Mouse (Mus musculus) liver, adult 2 months (tissue): Measurements from ENCODE around the gene Mbnl2.

Experiments
- CTCF ChIP-seq: fragments of 200-500 bp; IDR thresholded peaks from 2 replicates; pipeline ENCODE4 v1.5.1; 2011; ENCODE audit warnings: low read depth, low read length, control low read depth
- POLR2A ChIP-seq: fragments of 200-500 bp; IDR thresholded peaks from 2 replicates; pipeline ENCODE4 v1.6.1; 2011; ENCODE audit warnings: low read length, control low read depth; ENCODE audit not compliant: insufficient read depth; ENCODE audit errors: extremely low read depth

- TF ChIP-seq POLR2A (no peak), CTCF (no peak)
Measured at GRCm38 (mm10) chr14:120374786-120375185, 99.3 kb downstream of the Mbnl2 start.
